Mouse (Mus musculus): ENCODE data around the gene Ceacam2.
"Not testable (repeated sequence)": the region's sequence is repeated elsewhere in the genome, so short reads cannot be mapped to it uniquely, and the experiment has no call there.

DNA sequence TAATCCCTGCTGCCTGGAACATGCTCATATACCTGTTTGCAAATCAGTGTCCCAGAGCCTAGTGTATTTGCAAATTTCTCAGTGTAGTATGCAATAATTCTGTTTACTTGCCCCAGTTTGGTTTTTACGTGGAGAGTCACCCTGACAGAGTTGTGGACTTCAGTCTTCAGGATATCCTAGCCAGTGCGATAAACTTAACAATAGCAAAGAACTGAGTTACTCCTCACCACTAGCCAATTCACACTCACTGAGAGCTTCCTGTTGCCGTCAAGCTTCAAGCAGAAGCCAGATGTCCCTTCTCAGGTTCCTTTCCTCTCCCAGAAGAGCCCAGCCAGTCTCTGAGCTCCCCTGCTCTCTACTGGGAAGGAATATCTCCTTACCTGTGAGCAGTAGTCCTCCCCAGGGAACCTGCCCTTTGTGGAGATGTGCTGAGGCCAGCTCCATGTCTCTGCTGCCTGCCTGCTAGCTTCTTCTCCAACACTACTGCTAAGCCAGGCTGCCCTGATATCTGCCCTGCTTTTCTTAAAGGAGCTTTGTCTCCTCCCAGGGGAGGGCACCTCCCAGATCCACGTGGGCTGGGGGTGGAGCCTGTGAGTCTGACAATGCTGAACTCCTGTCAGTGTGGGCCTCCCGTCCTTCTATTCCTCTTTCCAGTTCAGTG lies 62.4 kb downstream of the Ceacam2 start, which contains the start of gene Ceacam1:
- TF ChIP-seq CTCF (IDR thresholded peaks at IDR 0.05; ENCODE audit: low read depth, low read length); POLR2AphosphoS5 (IDR thresholded peaks at IDR 0.05; ENCODE audit: insufficient replicate concordance, low read depth, low read length); TAL1 (conservative IDR thresholded peaks at IDR 0.05; ENCODE audit: low read depth, low read length); GATA1 (IDR thresholded peaks at IDR 0.05; ENCODE audit: borderline replicate concordance, low read length): not testable (repeated sequence)

Measured in G1E (cell line).